Comparison of ENCODE assay signal across 32 mouse cellular contexts in the genomic region with DNA sequence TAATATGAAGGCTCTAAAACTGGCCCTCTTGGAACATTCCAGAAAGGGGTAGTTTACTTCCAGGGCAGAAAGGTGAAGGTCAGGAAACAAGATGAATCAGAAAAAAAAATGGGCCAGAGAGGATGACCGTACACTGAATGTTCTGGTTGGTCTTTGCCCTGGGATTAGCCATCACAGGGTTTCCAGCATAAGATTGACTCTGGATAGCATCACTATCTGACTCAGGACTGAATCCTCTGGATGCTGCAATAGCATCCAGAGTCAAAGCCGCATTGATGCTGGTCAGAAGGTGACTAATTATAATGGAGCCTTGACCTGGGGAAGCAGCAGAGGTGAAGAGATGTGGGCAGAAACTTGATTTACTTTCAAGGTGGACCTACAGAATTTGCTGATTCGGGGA. TPM values are rescaled to one million over a fixed set of nuclear protein-coding genes. Genes with fewer than 3 reads are reported as not detected.
DNase-seq lines count a peak whose midpoint lies in the region; ATAC-seq and TF ChIP-seq lines count a peak whose summit lies in the region.
"Had no signal": no experiment of that assay in that cellular context is flagged by ENCODE, and none has a peak within 500 bp of the region (broad histone marks: within the 10 kb centered on the region; RNA-seq: fewer than 3 reads in every experiment).

No protein-coding gene starts in this region.

- TF ChIP-seq CTCF in intestine, postnatal 0 days (IDR thresholded peaks at IDR 0.05; ENCODE audit: low read depth) = no peak
- no peak for TF ChIP-seq CTCF in bone marrow macrophage, adult 2 months (IDR thresholded peaks at IDR 0.05; ENCODE audit: low read depth, low read length)

- DNase-seq in 3134 (ENCODE audit: extremely low read depth, insufficient read length, low spot score) = peak; percentile 31
- DNase-seq in 3T3-L1 (ENCODE audit: low read depth, low spot score) = peak; percentile 69
- DNase-seq in embryo, embryonic 9.5 days (ENCODE audit: extremely low spot score) = no peak
- no peak for DNase-seq in spleen, adult 18-20 months
- DNase-seq: adrenal gland, postnatal 14 days; B cell, adult 2 months; cerebellum, adult 11 months; cerebellum, adult 2 months; cerebellum, adult 9-11 months; cerebellum, postnatal 25 days; forebrain, postnatal 0 days; gastrocnemius, adult 2 months; gastrocnemius, postnatal 25 days; heart, adult 2 months; heart, postnatal 14 days; heart, postnatal 4 days; kidney, adult 11 months had no signal

- 0 out of 2 replicates have a peak, but pooled peaks have one; percentile 12 for ATAC-seq in intestine, postnatal 0 days
- no peak for ATAC-seq in intestine, embryonic 16.5 days
- ATAC-seq in forebrain, embryonic 16.5 days = no peak
- ATAC-seq: activated CD4-positive, CD25-positive, alpha-beta regulatory T cell, adult 4 months; CD4-positive, CD25-positive, alpha-beta regulatory T cell, adult 4 months; forebrain, embryonic 13.5 days; forebrain, postnatal 0 days; hindbrain, postnatal 0 days; inflammation-experienced regulatory T-cells, adult 6 months had no signal

- H3K36me3 ChIP-seq in intestine, postnatal 0 days (ENCODE audit: control insufficient read depth, insufficient read depth) = no peaks in the 10 kb centered on the region; the same call in 1 of the 2 replicates
- H3K36me3 ChIP-seq in intestine, embryonic 16.5 days (ENCODE audit: control insufficient read depth, insufficient read depth, low read length) = no peaks in the 10 kb centered on the region
- H3K36me3 ChIP-seq in forebrain, embryonic 16.5 days (ENCODE audit: control insufficient read depth, insufficient read depth) = no peaks in the 10 kb centered on the region
- H3K36me3 ChIP-seq: embryonic facial prominence, embryonic 13.5 days; forebrain, embryonic 10.5 days; heart, embryonic 10.5 days; heart, embryonic 13.5 days had no signal

- no peak overlapping the region for H3K4me3 ChIP-seq in intestine, postnatal 0 days (ENCODE audit: low read depth, low read length)
- H3K4me3 ChIP-seq in intestine, embryonic 16.5 days (ENCODE audit: low read length) = no peak overlapping the region
- no peak overlapping the region for H3K4me3 ChIP-seq in bone marrow macrophage, adult 2 months (ENCODE audit: insufficient read depth, low read length)
- H3K4me3 ChIP-seq in forebrain, embryonic 16.5 days (replicated peaks; ENCODE audit: low read length) = no peak overlapping the region
- H3K4me3 ChIP-seq: embryonic facial prominence, embryonic 10.5 days; embryonic facial prominence, embryonic 13.5 days; forebrain, embryonic 10.5 days; forebrain, embryonic 13.5 days; gastrocnemius, adult 2 months; heart, adult 2 months; heart, embryonic 10.5 days; heart, embryonic 13.5 days had no signal

- TF ChIP-seq POLR2A in bone marrow macrophage, adult 2 months (IDR thresholded peaks at IDR 0.05; ENCODE audit: borderline replicate concordance, low read depth, low read length) = no peak

- H3K4me1 ChIP-seq in intestine, postnatal 0 days (replicated peaks; ENCODE audit: control insufficient read depth, insufficient read depth, low read length) = no peaks in the 10 kb centered on the region
- H3K4me1 ChIP-seq in intestine, embryonic 16.5 days (ENCODE audit: control insufficient read depth, insufficient read depth, low read length) = peaks cover 26% of the 10 kb centered on the region
- peaks cover 50% of the 10 kb centered on the region for H3K4me1 ChIP-seq in bone marrow macrophage, adult 2 months (ENCODE audit: control insufficient read depth, insufficient read depth, low read length)
- H3K4me1 ChIP-seq in forebrain, embryonic 16.5 days (replicated peaks; ENCODE audit: control insufficient read depth, insufficient read depth, low read length) = peaks cover 2% of the 10 kb centered on the region

- WGBS in intestine, postnatal 0 days = 77% methylated on average over 3 of the region's 3 CpGs
- WGBS in intestine, embryonic 16.5 days = 90% methylated on average over 3 of the region's 3 CpGs
- WGBS in forebrain, embryonic 16.5 days = 95% methylated on average over 3 of the region's 3 CpGs

- no peak overlapping the region for H3K9ac ChIP-seq in intestine, postnatal 0 days (ENCODE audit: low read depth, low read length)
- H3K9ac ChIP-seq in intestine, embryonic 16.5 days (ENCODE audit: low read depth, low read length) = no peak overlapping the region
- H3K9ac ChIP-seq in forebrain, embryonic 16.5 days (replicated peaks; ENCODE audit: low read depth, low read length) = no peak overlapping the region
- H3K9ac ChIP-seq: embryonic facial prominence, embryonic 13.5 days; forebrain, embryonic 13.5 days; forebrain, postnatal 0 days; heart, embryonic 13.5 days; hindbrain, embryonic 14.5 days had no signal

- H3K4me2 ChIP-seq in intestine, postnatal 0 days (replicated peaks; ENCODE audit: low read depth) = no peak overlapping the region
- no peak overlapping the region for H3K4me2 ChIP-seq in intestine, embryonic 16.5 days (ENCODE audit: low read depth, low read length)
- H3K4me2 ChIP-seq in forebrain, embryonic 16.5 days (ENCODE audit: low read length) = no peak overlapping the region
- H3K4me2 ChIP-seq: embryonic facial prominence, embryonic 13.5 days; forebrain, embryonic 13.5 days; heart, embryonic 13.5 days; hindbrain, embryonic 14.5 days had no signal

- no peaks in the 10 kb centered on the region for H3K9me3 ChIP-seq in intestine, postnatal 0 days (ENCODE audit: control insufficient read depth)
- no peaks in the 10 kb centered on the region for H3K9me3 ChIP-seq in intestine, embryonic 16.5 days (ENCODE audit: control insufficient read depth, low read length)
- H3K9me3 ChIP-seq in forebrain, embryonic 16.5 days (ENCODE audit: control insufficient read depth, low read length) = no peaks in the 10 kb centered on the region
- H3K9me3 ChIP-seq: embryonic facial prominence, embryonic 10.5 days; embryonic facial prominence, embryonic 13.5 days; forebrain, embryonic 10.5 days; forebrain, embryonic 13.5 days; heart, embryonic 10.5 days; heart, embryonic 13.5 days had no signal

- H3K27ac ChIP-seq in intestine, postnatal 0 days (ENCODE audit: low read depth, low read length) = peak overlapping the region; percentile 29
- H3K27ac ChIP-seq in intestine, embryonic 16.5 days (ENCODE audit: low read length) = no peak overlapping the region
- H3K27ac ChIP-seq in bone marrow macrophage, adult 2 months (ENCODE audit: insufficient read depth, low read depth, low read length) = peak overlapping the region; percentile 93
- no peak overlapping the region for H3K27ac ChIP-seq in forebrain, embryonic 16.5 days (ENCODE audit: low read length)
- H3K27ac ChIP-seq: embryonic facial prominence, embryonic 10.5 days; embryonic facial prominence, embryonic 13.5 days; forebrain, embryonic 10.5 days; forebrain, embryonic 13.5 days; gastrocnemius, adult 2 months; heart, adult 2 months; heart, embryonic 10.5 days; heart, embryonic 13.5 days; hindbrain, embryonic 14.5 days; hindbrain, postnatal 0 days had no signal

- H3K27me3 ChIP-seq in intestine, postnatal 0 days (replicated peaks; ENCODE audit: control insufficient read depth, insufficient read depth, low read length) = no peaks in the 10 kb centered on the region
- no peaks in the 10 kb centered on the region for H3K27me3 ChIP-seq in intestine, embryonic 16.5 days (replicated peaks; ENCODE audit: control insufficient read depth, insufficient read depth, low read length)
- no peaks in the 10 kb centered on the region for H3K27me3 ChIP-seq in forebrain, embryonic 16.5 days (replicated peaks; ENCODE audit: control insufficient read depth, insufficient read depth, low read length)
- H3K27me3 ChIP-seq: embryonic facial prominence, embryonic 13.5 days; forebrain, embryonic 13.5 days; heart, embryonic 13.5 days had no signal

RNA-seq across cellular contexts. Expression of a gene that starts 23.0 kb away (rescaled TPM):
- 96.6 and 97.3 TPM in 2 replicates for polyA plus RNA-seq in intestine, postnatal 0 days (2015; fragmentation: Nextera tagmentation; extraction: Ambion mirVana)
- 202 and 222 TPM in 2 replicates for polyA plus RNA-seq in intestine, embryonic 16.5 days (2015; fragmentation: Nextera tagmentation; extraction: Ambion mirVana)
- polyA plus RNA-seq in bone marrow macrophage, adult 2 months (2012; ENCODE audit: insufficient read depth, insufficient read length, missing spikeins) = 48.2 and 54.9 TPM in 2 replicates
- polyA plus RNA-seq in forebrain, embryonic 16.5 days (2015; fragmentation: Nextera tagmentation; extraction: Ambion mirVana) = 142 and 150 TPM in 2 replicates

RNA-seq across cellular contexts. Expression of a gene that starts 23.1 kb away (rescaled TPM):
- 249 and 255 TPM in 2 replicates for polyA plus RNA-seq in intestine, postnatal 0 days (2015; fragmentation: Nextera tagmentation; extraction: Ambion mirVana)
- polyA plus RNA-seq in intestine, embryonic 16.5 days (2015; fragmentation: Nextera tagmentation; extraction: Ambion mirVana) = 471 and 489 TPM in 2 replicates
- polyA plus RNA-seq in bone marrow macrophage, adult 2 months (2012; ENCODE audit: insufficient read depth, insufficient read length, missing spikeins) = 94.1 and 97.8 TPM in 2 replicates
- polyA plus RNA-seq in forebrain, embryonic 16.5 days (2015; fragmentation: Nextera tagmentation; extraction: Ambion mirVana) = 250 and 252 TPM in 2 replicates

RNA-seq across cellular contexts. Expression of a gene that starts 26.2 kb away (rescaled TPM):
- polyA plus RNA-seq in intestine, postnatal 0 days (2015; fragmentation: Nextera tagmentation; extraction: Ambion mirVana) = 209 and 212 TPM in 2 replicates
- polyA plus RNA-seq in intestine, embryonic 16.5 days (2015; fragmentation: Nextera tagmentation; extraction: Ambion mirVana) = 195 and 219 TPM in 2 replicates
- polyA plus RNA-seq in bone marrow macrophage, adult 2 months (2012; ENCODE audit: insufficient read depth, insufficient read length, missing spikeins) = 57.4 and 70.0 TPM in 2 replicates
- 35.9 and 36.7 TPM in 2 replicates for polyA plus RNA-seq in forebrain, embryonic 16.5 days (2015; fragmentation: Nextera tagmentation; extraction: Ambion mirVana)

RNA-seq across cellular contexts. Expression of a gene that starts 49.5 kb away (rescaled TPM):
- 17.4 TPM in 2 replicates for polyA plus RNA-seq in intestine, postnatal 0 days (2015; fragmentation: Nextera tagmentation; extraction: Ambion mirVana)
- 20.4 and 22.5 TPM in 2 replicates for polyA plus RNA-seq in intestine, embryonic 16.5 days (2015; fragmentation: Nextera tagmentation; extraction: Ambion mirVana)
- polyA plus RNA-seq in bone marrow macrophage, adult 2 months (2012; ENCODE audit: insufficient read depth, insufficient read length, missing spikeins) = 583 and 614 TPM in 2 replicates
- polyA plus RNA-seq in forebrain, embryonic 16.5 days (2015; fragmentation: Nextera tagmentation; extraction: Ambion mirVana) = 3.3 and 4.5 TPM in 2 replicates

RNA-seq across cellular contexts. Expression of a gene that starts 52.2 kb away (rescaled TPM):
- polyA plus RNA-seq in intestine, postnatal 0 days (2015; fragmentation: Nextera tagmentation; extraction: Ambion mirVana) = 238 and 259 TPM in 2 replicates
- polyA plus RNA-seq in intestine, embryonic 16.5 days (2015; fragmentation: Nextera tagmentation; extraction: Ambion mirVana) = 309 and 334 TPM in 2 replicates
- polyA plus RNA-seq in bone marrow macrophage, adult 2 months (2012; ENCODE audit: insufficient read depth, insufficient read length, missing spikeins) = 221 and 253 TPM in 2 replicates
- polyA plus RNA-seq in forebrain, embryonic 16.5 days (2015; fragmentation: Nextera tagmentation; extraction: Ambion mirVana) = 614 and 641 TPM in 2 replicates

Comparison
In these comparisons a context has a peak if more than half of its experiments do, and no peak if none do; other contexts are left out.
1. H3K27ac ChIP-seq: peak in intestine, postnatal 0 days (single experiment) and bone marrow macrophage, adult 2 months (single experiment); none in intestine, embryonic 16.5 days (single experiment) and forebrain, embryonic 16.5 days (single experiment).
2. DNase-seq: peak in 3134 (single experiment) and 3T3-L1 (single experiment); none in embryo, embryonic 9.5 days (single experiment) and spleen, adult 18-20 months (0 of 2).